In genomic region chr9:52458518-52458917, GRCm38 (mm10) we compare ENCODE assay signal across 22 mouse cellular contexts.
DNase-seq lines count a peak whose midpoint lies in the region; ATAC-seq lines count a peak whose summit lies in the region.
"Had no signal": no experiment of that assay in that cellular context is flagged by ENCODE, and none has a peak within 500 bp of the region (broad histone marks: within the 10 kb centered on the region; RNA-seq: fewer than 3 reads in every experiment).

No protein-coding gene starts in this region.

- H3K4me3 ChIP-seq in limb, embryonic 11.5 days (ENCODE audit: low read depth, low read length), result no peak overlapping the region
- no peak overlapping the region for H3K4me3 ChIP-seq in limb, embryonic 10.5 days
- no peak overlapping the region for H3K4me3 ChIP-seq in limb, embryonic 13.5 days
- H3K4me3 ChIP-seq: embryonic facial prominence, embryonic 10.5 days; embryonic facial prominence, embryonic 12.5 days; forebrain, embryonic 13.5 days; forebrain, embryonic 15.5 days had no signal

- no peaks in the 10 kb centered on the region for H3K9me3 ChIP-seq in limb, embryonic 11.5 days (ENCODE audit: control insufficient read depth, low read length)
- H3K9me3 ChIP-seq in limb, embryonic 10.5 days (replicated peaks), result no peaks in the 10 kb centered on the region
- no peaks in the 10 kb centered on the region for H3K9me3 ChIP-seq in limb, embryonic 13.5 days
- H3K9me3 ChIP-seq: embryonic facial prominence, embryonic 10.5 days; embryonic facial prominence, embryonic 12.5 days; forebrain, embryonic 13.5 days; forebrain, embryonic 15.5 days; G1E had no signal

- no peak for DNase-seq in limb, embryonic 11.5 days (ENCODE audit: low spot score)
- DNase-seq in limb, embryonic 10.5 days (ENCODE audit: low spot score), result no peak
- no peak for DNase-seq in MN1 (ENCODE audit: low spot score)
- DNase-seq: adrenal gland, adult 8-10 months; adrenal gland, postnatal 14 days; adrenal gland, postnatal 36 days; B cell, adult 2 months; cerebellum, adult 11-12 months; cerebellum, adult 2 months; cerebellum, adult 9-10 months; cerebellum, postnatal 10 days; cerebellum, postnatal 25 days; forebrain, postnatal 0 days had no signal

- H3K36me3 ChIP-seq in limb, embryonic 11.5 days (ENCODE audit: control insufficient read depth, insufficient read depth, low read length), result no peaks in the 10 kb centered on the region
- no peaks in the 10 kb centered on the region for H3K36me3 ChIP-seq in limb, embryonic 10.5 days
- H3K36me3 ChIP-seq in limb, embryonic 13.5 days, result no peaks in the 10 kb centered on the region
- H3K36me3 ChIP-seq: embryonic facial prominence, embryonic 10.5 days; embryonic facial prominence, embryonic 12.5 days; forebrain, embryonic 15.5 days; G1E had no signal

- 29% methylated on average over 2 of the region's 2 CpGs for WGBS in limb, embryonic 11.5 days
- WGBS in limb, embryonic 10.5 days, result 46% methylated on average over 2 of the region's 2 CpGs
- 27% methylated on average over 2 of the region's 2 CpGs for WGBS in limb, embryonic 13.5 days

- H3K4me1 ChIP-seq in limb, embryonic 11.5 days (ENCODE audit: control insufficient read depth, insufficient read depth, low read length), result no peaks in the 10 kb centered on the region
- peaks cover 20% of the 10 kb centered on the region for H3K4me1 ChIP-seq in limb, embryonic 10.5 days
- H3K4me1 ChIP-seq in limb, embryonic 13.5 days, result peaks cover 7% of the 10 kb centered on the region; the same call in 1 of the 2 replicates
- H3K4me1 ChIP-seq: embryonic facial prominence, embryonic 10.5 days; embryonic facial prominence, embryonic 12.5 days; forebrain, embryonic 13.5 days; forebrain, embryonic 15.5 days had no signal

- no peaks in the 10 kb centered on the region for H3K27me3 ChIP-seq in limb, embryonic 11.5 days (ENCODE audit: control insufficient read depth, insufficient read depth, low read length)
- peaks cover 13% of the 10 kb centered on the region; the same call in 1 of the 2 replicates for H3K27me3 ChIP-seq in limb, embryonic 10.5 days (ENCODE audit: low read depth, poor library complexity, severe bottlenecking)
- H3K27me3 ChIP-seq in limb, embryonic 13.5 days, result peaks cover 14% of the 10 kb centered on the region
- H3K27me3 ChIP-seq: CH12.LX; embryonic facial prominence, embryonic 12.5 days; forebrain, embryonic 13.5 days; forebrain, embryonic 15.5 days had no signal

- 0 out of 2 replicates have a peak, but pooled peaks have one; percentile 54 for ATAC-seq in limb, embryonic 11.5 days (ENCODE audit: insufficient number of reproducible peaks, low FRiP score, low TSS enrichment, low read depth)
- peak; percentile 57; the same call in 1 of the 2 replicates for ATAC-seq in limb, embryonic 13.5 days (ENCODE audit: low FRiP score, low read depth)
- ATAC-seq in activated CD4-positive, CD25-positive, alpha-beta regulatory T cell, adult 4 months, result no peak
- ATAC-seq: CD4-positive, CD25-positive, alpha-beta regulatory T cell, adult 4 months; forebrain, embryonic 13.5 days; forebrain, embryonic 15.5 days; forebrain, postnatal 0 days had no signal

- H3K4me2 ChIP-seq in limb, embryonic 11.5 days (ENCODE audit: low read depth, severe bottlenecking), result no peak overlapping the region
- no peak overlapping the region for H3K4me2 ChIP-seq in limb, embryonic 13.5 days (replicated peaks)
- H3K4me2 ChIP-seq: embryonic facial prominence, embryonic 12.5 days; forebrain, embryonic 13.5 days; forebrain, embryonic 15.5 days had no signal

- no peak overlapping the region for H3K9ac ChIP-seq in limb, embryonic 11.5 days (ENCODE audit: low read length)
- no peak overlapping the region for H3K9ac ChIP-seq in limb, embryonic 13.5 days
- H3K9ac ChIP-seq: embryonic facial prominence, embryonic 12.5 days; forebrain, embryonic 13.5 days; forebrain, embryonic 15.5 days; forebrain, postnatal 0 days had no signal

- H3K27ac ChIP-seq in limb, embryonic 11.5 days (replicated peaks; ENCODE audit: low read depth, low read length), result no peak overlapping the region
- no peak overlapping the region for H3K27ac ChIP-seq in limb, embryonic 10.5 days
- no peak overlapping the region for H3K27ac ChIP-seq in limb, embryonic 13.5 days
- H3K27ac ChIP-seq: embryonic facial prominence, embryonic 10.5 days; embryonic facial prominence, embryonic 12.5 days; forebrain, embryonic 13.5 days; forebrain, embryonic 15.5 days had no signal
